Mouse (Mus musculus): ENCODE measurements at regions not wholly inside any gene's neighbourhood (a gene's known extent, or its start where the extent isn't known, plus 50 kb on each side); places are given as distances from the start of the nearest gene placed in this dataset.

DNA sequence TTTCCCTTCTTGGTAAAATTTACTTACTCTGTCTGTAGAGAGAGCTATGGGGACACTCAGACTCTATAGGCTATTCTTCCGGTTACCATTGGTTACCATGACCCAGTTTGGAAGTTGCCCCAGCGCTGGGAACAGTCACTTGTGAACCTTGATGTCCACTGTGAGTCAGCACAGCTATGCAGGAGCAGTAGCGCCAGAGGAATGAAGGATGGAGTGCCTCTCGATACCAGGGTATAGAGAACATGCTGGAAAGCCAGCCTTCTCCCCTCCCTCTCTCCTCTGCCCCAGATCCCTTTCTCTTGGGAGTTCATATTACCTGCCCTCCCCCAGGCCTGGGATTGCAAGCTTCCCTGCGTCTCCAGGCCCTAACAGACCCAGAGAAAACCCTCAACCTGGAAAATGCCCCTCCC lies 141.8 kb downstream of the Zfp36l1 start:
- TF ChIP-seq RCOR1 (IDR thresholded peaks at IDR 0.05; ENCODE audit: low read depth, low read length) (no peak), SIN3A (IDR thresholded peaks at IDR 0.05; ENCODE audit: low read length) (no peak), POLR2A (IDR thresholded peaks at IDR 0.05; ENCODE audit: control insufficient read depth in 1 of 2, insufficient read depth in 1 of 2, low read depth in 1 of 2, low read length in 2 of 2, poor library complexity in 1 of 2) (no peak), CTCF (IDR thresholded peaks at IDR 0.05 in 2 of 3, conservative IDR thresholded peaks at IDR 0.05 in 1 of 3; ENCODE audit: control insufficient read depth in 1 of 3, insufficient read depth in 1 of 3, low read depth in 2 of 3, low read length in 3 of 3, poor library complexity in 1 of 3, severe bottlenecking in 1 of 3) (no peak), MYB (IDR thresholded peaks at IDR 0.05; ENCODE audit: low read depth, low read length) (no peak), POLR2AphosphoS5 (IDR thresholded peaks at IDR 0.05; ENCODE audit: borderline replicate concordance, low read depth, low read length) (no peak), UBTF (IDR thresholded peaks at IDR 0.05; ENCODE audit: borderline replicate concordance, insufficient read depth, low read depth, low read length) (no peak), MXI1 (IDR thresholded peaks at IDR 0.05; ENCODE audit: low read depth, low read length) (no peak)
